Mouse (Mus musculus): ENCODE measurements around the gene Foxd4.
A peak's percentile ranks its signal among the peaks of the same experiment; 100 is the strongest.

The Foxd4 gene

DNA sequence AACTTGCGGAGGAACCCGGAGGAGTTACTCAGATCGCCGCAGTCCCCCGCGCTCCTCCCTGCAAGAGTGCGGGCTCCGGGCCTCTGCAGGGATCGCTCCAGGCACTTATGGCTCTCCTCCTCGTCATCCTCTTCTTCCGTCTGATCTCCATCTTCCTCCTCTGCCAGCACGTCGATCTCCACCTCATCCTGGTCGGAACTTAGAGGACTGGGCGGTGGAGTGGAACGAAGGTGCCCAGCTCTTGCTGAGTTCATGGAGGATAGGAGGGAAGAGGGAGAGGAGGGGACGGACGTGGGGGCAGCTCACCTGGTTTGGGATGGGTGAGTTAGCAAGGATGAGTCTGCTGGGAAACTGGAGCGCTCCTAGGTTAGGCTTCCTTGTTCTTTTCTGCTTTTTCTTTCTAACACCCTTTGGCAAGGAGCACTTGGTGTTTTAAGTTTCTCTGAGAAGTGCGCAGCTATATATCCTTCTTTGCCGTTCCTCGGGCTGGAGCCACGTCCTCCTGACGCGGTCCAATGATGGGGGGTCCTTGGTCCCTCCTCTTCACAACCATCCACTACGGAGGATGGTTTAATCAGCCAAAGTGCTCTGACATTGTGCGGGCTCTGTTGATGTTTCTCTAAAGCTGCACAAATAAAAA is at the start of gene Foxd4:
Foxd4 (minus strand) TSS at position 617 of the 640 bp plus-strand sequence.
- DNase-seq (ENCODE audit: inconsistent ontology term): no peak

DNA sequence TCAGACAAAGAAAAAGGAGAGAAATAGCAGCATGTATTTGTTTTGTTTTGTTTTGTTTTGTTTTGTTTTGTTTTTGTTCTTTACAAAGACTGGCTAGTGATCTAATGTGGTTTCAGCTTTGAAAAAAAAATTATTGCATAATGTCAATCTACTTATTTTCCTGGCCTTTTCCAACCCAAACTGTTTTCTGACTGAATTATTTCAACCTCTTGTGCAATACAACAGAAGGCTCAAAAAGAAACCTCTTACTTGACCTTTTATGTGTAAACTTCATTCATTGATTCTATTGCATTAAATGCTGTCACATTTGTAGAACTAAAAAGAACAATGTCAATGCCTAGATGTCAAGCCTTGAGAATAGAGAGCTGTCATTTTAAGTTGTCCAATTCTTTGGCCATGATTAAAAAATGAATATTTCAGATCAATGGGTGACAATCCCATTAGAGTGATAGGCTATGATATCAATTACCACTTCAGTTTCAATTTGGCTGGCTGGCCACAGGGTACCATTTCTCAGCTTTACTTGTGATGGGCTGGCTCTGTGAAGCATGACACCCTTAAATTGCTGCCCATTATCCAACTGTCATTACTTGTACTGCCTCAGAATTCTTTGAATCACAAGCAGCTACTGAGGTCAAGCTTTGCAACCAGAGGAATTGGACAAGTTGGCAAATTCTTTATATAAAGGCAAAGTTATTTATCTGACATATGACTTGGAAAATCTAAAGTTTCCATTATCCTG is 44.7 kb upstream of the Foxd4 start:
- DNase-seq (ENCODE audit: inconsistent ontology term): no peak

DNA sequence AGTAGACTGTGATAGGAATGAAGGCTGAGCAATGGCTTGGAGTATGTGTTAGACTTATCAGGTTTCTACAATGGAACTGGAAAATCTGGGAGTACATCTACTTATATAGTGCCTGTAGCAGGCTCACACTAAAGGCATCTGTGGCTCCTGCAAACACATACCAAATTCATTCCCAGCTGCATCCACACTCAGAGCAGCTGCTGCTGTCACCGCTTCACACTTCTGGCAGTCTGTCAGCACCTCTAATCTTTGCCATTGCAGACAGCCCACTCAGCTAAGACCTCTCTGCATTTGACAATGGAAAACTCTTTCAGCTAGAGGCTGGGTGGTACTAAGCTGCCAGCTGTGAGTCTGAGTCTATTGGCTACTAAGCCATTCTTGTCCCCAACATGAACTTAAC is 36.1 kb upstream of the Foxd4 start:
- DNase-seq (ENCODE audit: inconsistent ontology term): no peak

DNA sequence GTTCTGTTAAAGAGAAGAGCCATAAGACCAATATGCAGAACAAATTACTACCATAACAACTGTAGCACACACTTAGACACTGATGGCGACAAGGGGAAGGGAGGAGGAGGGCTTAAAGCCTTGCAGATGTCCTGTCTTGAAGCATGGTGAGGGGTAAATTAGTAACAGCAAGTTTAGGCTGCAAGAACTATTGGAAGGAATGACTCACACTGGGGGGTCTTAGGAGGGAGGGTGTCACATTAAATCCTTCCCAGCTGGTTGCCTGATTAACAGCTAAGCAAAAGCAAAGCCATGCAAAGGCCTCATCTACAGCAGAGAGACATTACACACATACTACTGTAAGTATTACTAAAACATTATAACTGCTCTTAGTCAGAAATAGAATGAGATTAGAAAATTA is 28.0 kb upstream of the Foxd4 start:
- DNase-seq (ENCODE audit: inconsistent ontology term): no peak

DNA sequence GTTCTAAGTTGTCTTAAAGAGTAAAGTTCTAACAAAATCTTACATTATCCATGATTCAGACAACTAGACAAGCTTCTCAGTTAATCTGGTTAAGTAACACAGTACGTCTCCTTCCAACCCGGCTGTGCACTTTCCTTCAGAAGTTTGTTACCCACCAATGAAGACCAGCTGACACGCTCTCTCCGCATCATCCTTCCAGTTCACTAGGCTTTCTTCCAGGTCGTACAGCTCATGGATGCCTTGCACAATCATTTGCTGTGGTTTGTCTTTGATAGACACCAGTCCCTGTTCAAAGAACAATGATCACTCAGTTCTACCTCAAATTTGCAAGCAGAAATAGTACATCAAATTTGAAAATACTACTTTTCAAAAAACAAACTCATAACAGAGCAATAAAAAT is 19.9 kb upstream of the Foxd4 start:
- DNase-seq (ENCODE audit: inconsistent ontology term): no peak

DNA sequence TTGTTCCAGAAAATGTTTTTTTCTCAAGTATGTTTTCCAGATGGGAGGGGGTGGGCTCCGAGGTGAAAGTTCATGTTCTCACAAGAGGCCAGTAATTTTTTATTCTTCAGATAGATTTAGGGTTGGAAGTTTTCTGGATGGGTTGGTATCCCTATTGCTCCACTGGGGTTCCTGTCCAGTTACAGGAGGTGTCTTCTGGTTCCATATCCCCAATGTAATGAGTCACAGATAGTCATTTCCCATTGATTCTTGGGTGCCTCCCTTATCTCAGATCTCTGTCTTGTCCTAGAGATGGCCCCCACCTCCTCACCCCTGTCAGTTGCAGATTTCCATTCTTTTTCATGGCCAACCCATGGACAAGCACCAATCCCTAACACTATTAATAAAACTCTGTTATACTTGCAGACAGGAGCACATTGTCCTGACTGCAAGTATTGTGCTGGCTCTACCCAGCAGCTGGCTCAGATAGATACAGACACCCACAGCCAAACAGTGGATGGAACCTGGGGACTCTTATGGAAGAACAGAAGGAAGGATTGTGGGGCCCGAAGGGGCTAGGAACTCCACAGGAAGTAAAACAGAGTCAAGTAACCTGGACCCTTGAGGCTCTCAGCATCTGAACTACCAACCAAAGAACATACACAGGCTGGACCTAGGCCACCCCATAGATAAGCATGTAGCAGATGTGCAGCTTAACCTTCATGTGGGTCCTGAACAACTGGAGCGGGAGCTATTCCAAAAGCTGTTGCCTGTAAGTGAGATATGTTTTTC is 7.6 kb upstream of the Foxd4 start:
- DNase-seq (ENCODE audit: inconsistent ontology term): no peak

DNA sequence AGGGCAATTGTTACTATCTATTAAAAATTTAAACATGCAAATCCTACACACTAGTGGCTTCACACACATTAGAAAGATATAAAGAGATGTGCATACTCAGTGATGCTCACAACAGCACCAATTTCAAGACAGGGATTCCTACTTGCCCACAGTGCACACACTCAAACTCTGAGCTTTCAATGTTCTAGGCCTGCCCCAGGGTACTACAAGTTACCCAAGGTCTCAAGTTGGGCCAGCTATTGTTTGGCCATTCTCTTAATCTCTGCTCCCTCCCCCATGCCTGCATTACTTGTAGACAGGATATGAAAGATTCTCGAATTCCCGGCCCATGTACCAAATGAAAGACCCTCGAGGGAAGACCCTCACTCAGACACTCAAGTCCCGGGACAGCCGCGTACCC is 6.7 kb upstream of the Foxd4 start:
- DNase-seq (ENCODE audit: inconsistent ontology term): no peak

DNA sequence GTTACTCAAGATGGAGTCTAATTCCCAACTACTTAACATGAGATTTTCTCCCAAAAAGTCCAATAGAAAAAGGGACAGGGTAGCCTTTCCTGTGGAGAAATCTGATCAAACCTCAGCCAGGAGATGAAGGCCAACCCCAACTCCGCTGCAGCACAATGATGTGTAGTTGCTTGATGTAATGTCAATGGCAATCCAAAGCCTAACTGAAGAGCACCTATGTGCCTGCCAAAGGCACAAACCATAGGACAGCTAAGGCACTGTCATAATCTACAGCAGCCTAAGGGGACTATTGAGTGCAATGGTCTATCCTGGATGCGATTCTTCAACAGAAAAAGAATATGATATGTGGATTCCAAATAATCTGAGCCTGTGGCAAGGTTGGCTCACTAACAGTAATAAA is 1.8 kb upstream of the Foxd4 start:
- no peak for DNase-seq (ENCODE audit: inconsistent ontology term)

DNA sequence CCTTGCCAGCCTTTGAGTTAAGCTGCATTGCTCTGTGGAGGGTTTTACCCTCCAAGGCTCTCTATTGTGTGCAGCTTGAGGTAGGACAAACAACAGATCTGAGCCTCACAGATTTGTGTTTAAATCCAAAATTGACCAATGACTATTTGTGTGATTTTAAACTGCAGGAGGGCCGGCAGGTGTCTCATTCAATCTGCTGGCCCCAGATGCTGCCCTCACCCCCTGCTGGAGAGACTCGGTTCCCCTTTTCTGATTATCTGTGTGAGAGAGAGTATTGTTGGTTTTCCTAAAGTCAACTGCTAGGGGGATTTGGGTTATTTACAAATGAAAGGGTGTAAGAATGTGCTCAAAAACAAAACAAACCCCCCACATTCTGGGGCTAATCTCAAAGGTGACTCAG is 1.3 kb upstream of the Foxd4 start:
- DNase-seq (ENCODE audit: inconsistent ontology term): no peak

DNA sequence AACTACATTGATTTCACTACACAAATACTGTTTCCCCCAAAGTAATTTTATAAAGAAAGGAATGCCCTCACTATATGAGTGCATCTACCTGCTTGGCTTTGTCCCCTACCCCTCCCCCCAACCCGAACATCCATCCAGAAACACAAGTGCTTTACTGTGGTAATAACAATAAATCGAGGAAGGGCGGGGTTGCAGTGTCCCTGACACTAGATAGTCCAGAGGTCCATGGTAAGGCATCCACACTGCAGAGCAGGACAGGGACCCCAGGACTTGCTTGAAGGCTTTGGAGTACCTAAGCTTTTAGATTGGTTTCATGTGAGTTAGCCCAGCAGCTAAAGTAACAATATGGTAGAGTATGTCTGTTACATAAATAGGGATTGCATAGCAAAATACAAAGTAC is 669 bp upstream of the Foxd4 start:
- DNase-seq (ENCODE audit: inconsistent ontology term): no peak

DNA sequence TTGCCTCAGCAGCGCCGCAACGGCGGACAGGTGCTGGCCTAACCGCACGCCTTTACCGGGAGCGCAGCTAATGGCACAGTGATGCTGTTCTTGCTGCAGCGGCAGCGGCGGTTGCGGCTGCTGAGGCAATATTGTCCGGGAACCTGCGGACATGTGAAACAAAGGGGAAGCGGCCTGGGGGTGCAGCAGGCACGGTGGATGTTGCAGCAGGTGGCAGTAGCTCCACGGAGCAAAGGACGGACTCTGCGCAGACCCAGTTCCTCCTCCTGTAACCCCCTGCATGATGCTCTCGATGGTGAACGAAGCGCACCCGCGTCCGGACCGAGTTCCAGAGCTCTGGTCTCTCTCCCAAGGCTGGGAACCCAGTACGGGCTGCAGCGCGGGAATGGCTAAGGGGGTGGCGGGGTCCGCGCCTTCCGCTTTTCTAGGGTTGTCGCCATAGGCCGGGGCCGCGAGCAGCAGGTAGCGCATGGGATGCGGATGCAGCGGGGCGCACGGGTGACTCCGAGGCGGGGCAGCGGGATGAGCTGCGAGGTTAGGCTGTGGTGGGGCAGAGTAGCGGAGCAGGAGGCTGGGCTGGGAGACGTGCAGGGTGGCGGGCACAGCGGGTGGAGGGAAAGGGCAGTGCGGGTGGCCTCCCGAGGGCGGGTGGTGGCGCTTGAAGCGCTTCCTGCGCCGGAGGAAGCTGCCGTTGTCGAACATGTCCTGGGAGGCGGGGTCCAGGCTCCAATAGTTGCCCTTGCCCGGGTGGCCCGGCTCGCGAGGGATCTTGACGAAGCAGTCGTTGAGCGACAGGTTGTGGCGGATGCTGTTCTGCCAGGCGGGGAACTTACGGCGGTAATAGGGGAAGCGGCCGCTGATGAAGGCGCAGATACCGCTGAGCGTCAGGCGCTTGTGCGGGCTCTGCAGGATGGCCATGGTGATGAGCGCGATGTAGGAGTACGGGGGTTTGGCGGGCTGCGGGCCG is 1.1 kb downstream of the Foxd4 start:
- peak; percentile 18 for DNase-seq (ENCODE audit: inconsistent ontology term)

DNA sequence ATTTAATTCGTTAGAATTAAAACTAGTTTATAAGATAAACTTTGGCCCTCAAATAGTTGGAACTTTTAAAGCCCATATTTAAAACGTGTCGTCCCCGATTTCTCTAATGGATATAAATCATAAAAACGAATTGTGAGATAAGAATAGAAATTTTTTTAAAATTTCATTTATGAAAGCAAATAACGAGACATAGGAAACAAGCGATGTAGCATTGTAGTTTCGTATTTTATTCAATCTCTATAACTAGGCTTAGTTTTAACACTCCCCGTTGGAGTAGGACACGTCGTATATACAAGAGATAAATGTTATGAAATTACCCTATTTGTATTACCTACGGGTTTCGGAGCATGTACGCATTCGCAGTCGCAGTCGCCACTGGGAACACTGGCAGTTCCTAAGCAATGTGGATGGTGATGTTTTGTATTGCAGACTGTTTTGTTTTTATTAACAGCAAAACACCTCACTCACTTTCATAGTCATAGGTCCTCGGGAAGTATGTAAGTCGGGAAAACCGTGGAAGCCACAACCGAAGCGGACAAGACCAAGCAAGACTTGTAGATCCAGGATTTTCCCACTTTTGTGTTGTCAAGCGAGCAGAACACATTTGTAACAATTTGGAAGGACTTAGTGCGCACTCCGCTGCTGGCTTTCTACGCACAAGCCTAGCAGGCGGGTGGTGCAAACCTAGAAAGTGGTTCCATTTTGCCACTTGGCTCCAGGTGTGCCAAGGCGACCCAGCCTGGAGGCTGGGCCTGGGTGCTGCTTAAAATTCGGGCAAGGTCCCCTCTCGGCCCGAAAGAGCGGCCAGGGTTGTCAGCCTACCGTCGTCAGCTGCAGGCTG is 2.0 kb downstream of the Foxd4 start:
- peak; percentile 34 for DNase-seq (ENCODE audit: inconsistent ontology term)

DNA sequence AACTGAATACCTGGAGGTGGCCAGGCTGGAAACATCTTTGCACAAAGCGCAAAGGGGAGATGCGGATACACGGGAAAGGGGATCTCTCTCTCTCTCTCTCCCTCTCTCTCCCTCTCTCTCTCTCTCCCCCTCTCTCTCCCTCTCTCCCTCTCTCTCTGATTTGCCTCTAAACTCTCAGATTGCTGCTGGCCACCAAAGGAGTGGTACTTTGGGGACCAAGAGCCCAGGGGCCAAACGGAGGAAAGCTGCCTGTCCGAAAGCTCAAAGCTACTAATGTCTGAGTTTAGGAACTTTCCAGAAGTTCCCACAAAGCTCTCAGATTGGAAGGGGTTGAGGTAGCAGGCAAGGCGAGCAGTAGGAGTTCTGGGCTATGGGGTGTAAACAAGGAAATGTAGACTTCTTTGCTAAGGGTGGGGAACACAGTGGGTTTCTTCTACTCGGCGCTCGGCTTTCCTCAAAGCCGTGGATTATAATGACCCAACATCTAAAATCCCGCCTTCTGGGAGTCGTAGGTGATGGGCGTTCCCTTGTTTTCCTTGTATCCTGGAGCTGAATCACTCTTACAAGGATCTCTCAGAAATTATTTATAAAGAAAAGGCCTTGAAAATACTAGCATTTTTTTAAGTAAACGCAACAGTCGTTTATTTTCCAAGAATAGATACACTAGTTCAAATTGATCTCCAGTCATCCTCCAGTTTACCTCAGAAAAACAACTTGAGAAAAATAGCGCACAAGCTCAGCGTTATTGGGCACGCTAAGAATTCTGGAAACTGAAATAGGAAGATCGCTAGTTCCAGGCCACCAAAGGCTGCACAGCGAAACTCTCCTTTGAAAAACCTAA is 2.9 kb downstream of the Foxd4 start:
- DNase-seq (ENCODE audit: inconsistent ontology term): peak; percentile 27

DNA sequence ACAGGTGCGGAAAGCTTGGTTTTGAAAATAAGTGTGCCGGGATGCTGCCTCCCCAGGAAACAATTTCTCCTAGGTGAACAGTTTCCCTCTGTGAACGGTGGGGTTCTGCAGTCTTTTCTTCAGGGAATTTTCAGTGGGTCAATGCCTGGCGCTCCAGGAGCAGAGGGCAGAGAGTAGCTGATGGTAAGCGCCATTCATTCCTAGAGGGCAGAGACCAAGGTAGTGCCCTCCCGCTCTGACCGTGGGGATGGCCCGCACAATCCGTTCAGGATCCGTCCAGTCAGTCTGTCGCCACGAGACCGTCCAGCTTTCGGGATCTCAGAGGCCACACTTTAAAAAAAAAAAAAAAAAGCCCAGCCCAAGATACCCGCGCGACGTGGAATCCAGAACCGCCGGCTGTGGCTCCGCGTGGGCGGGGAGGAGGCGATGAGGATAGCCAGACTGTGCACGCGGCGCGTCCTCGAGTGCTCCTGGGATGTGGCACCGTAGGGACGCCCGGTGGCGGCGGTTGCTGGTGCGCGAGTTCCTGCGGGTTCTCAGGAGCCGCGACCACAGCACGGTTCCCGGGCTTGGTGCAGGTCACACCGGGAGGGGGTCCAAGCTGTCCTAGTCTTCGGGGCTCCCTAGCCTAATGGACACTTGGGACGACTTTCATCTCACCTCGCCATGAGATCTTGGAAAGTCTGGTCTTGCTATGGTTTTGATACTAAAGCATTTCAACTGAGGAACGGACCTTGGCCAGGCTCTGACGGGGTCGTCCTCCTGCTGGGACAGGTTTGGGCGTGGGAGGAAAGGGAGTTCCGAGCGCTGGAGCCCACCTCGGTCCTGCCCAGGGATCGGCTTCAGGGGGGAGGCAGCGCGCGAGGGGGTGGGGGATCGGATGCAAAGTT is 3.7 kb downstream of the Foxd4 start:
- DNase-seq (ENCODE audit: inconsistent ontology term): peak; percentile 12

DNA sequence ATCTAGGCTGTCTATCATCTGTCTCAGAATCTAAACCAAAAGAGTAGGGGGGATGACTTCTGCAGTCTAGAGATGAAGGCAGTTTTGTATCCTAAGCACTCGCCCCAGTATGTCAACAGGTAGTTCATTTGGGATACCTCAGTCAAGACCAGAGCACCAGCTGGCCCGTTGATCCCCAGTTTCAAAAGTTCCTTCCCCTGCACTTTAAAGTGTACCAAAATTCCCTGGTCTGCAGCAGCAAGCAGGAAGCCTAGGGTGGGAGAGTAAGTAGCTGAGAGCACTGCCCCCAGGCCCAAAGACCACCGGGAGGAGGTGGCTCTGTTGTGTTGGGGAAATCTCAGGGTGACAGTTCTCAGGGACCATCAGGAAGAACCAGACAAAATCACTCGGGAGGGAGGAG is 4.5 kb downstream of the Foxd4 start:
- DNase-seq (ENCODE audit: inconsistent ontology term): no peak

DNA sequence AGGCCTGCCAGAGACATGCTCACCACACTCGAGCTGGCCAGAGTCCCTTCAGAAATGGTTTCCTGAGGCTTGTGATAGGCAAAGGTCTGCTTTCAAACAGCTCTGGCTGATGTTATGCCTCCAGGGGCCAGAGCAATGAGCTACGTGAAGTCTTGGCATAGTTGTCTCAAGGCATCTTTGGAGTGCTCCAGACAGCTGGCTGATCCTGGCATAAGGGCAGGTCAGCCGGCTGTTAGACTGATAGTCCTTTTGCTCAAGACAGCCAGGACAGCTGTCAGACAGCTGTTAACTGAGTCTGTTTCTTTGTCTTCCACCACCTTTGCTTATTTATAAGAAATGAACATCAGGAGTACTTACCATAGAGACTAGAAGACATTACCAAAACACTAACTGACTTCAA is 14.1 kb downstream of the Foxd4 start:
- DNase-seq (ENCODE audit: inconsistent ontology term): no peak

DNA sequence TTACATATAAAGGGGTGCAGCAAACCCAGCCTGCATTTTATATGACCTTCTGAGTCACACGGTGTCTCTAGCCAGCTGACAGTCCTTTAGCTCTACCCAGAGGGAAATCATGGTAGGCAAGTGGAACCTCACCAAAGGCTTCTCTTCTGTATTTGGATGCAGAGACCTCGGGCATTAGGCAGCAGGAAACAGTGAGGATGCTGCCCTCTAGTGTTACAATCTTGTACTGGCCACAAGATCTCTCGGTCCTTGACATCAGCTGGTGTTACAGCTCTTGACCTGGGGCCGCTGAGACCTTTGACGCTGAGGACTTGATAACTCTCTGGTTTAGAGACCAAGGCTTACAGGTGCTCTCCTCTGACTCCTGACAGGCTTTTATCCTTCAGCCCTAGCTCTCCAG is 15.5 kb downstream of the Foxd4 start:
- DNase-seq (ENCODE audit: inconsistent ontology term): peak; percentile 32

DNA sequence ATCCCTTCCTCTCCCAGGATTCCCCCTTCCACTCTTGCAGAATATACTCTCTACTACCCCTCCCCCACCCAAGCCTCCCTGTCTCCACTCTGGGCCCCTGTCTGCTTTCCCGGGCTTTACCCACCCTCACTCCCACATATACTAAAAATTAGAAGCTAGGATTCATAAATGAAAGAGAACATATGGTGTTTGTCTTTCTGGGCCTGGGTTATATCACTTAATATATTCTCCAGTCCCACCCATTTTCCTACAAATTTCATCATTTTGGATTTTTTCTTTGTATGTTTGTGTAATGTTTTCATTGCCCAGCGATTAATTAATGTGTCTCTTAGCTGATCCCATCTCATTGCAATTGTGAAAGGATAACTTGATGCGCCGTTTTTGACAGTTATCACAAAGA is 19.8 kb downstream of the Foxd4 start:
- no peak for DNase-seq (ENCODE audit: inconsistent ontology term)

Measured in Muller cell, postnatal 12 days (primary cell).